9 mouse cellular contexts compared by ENCODE assay signal in genomic region chr1:88296171-88296920, GRCm38 (mm10). TPM values are rescaled to one million over a fixed set of nuclear protein-coding genes. Genes with fewer than 3 reads are reported as not detected.
A peak's percentile ranks its signal among the peaks of the same experiment; 100 is the strongest.
DNase-seq lines count a peak whose midpoint lies in the region; ATAC-seq and TF ChIP-seq lines count a peak whose summit lies in the region.
"Had no signal": no experiment of that assay in that cellular context is flagged by ENCODE, and none has a peak within 500 bp of the region (broad histone marks: within the 10 kb centered on the region; RNA-seq: fewer than 3 reads in every experiment).

No protein-coding gene starts in this region.

- no peaks in the 10 kb centered on the region for H3K36me3 ChIP-seq in kidney, postnatal 0 days (ENCODE audit: insufficient read depth, low read length)
- no peaks in the 10 kb centered on the region for H3K36me3 ChIP-seq in embryonic facial prominence, embryonic 14.5 days (ENCODE audit: control insufficient read depth, insufficient read depth, low read length)
- H3K36me3 ChIP-seq in intestine, embryonic 16.5 days (ENCODE audit: control insufficient read depth, insufficient read depth, low read length), result no peaks in the 10 kb centered on the region

- peak; percentile 4 for DNase-seq in kidney, postnatal 0 days (ENCODE audit: low spot score)
- no peak for DNase-seq in kidney, adult 8-10 months
- DNase-seq in embryonic facial prominence, embryonic 14.5 days (ENCODE audit: low spot score), result peak; percentile 4
- DNase-seq in adrenal gland, postnatal 10 days, result no peak
- DNase-seq in ovary, adult 18-20 months (ENCODE audit: low spot score), result no peak
- DNase-seq: heart, postnatal 10 days; spleen, adult 18-20 months had no signal

- no peak overlapping the region for H3K27ac ChIP-seq in kidney, postnatal 0 days
- H3K27ac ChIP-seq in embryonic facial prominence, embryonic 14.5 days (replicated peaks; ENCODE audit: low read depth, low read length), result no peak overlapping the region
- no peak overlapping the region for H3K27ac ChIP-seq in intestine, embryonic 16.5 days (ENCODE audit: low read length)

- 72% methylated on average over 4 of the region's 4 CpGs for WGBS in kidney, postnatal 0 days
- WGBS in embryonic facial prominence, embryonic 14.5 days, result 72% methylated on average over 4 of the region's 4 CpGs
- WGBS in intestine, embryonic 16.5 days, result 75% methylated on average over 4 of the region's 4 CpGs

- ATAC-seq in kidney, postnatal 0 days (replicated peaks; ENCODE audit: low FRiP score, low read depth), result peak; percentile 15; the same call in 1 of the 2 replicates
- no peak for ATAC-seq in embryonic facial prominence, embryonic 14.5 days (ENCODE audit: low read depth)
- ATAC-seq in intestine, embryonic 16.5 days, result peak; percentile 19; the same call in 1 of the 2 replicates
- 0 out of 2 replicates have a peak, but pooled peaks have one; percentile 7 for ATAC-seq in monocyte, adult 5-6 weeks (replicated peaks; ENCODE audit: insufficient number of reproducible peaks, low FRiP score, low TSS enrichment, poor library complexity, severe bottlenecking)

- peaks cover 37% of the 10 kb centered on the region for H3K9me3 ChIP-seq in kidney, postnatal 0 days (replicated peaks; ENCODE audit: low read length)
- H3K9me3 ChIP-seq in embryonic facial prominence, embryonic 14.5 days (ENCODE audit: control insufficient read depth, low read length), result peaks cover 61% of the 10 kb centered on the region
- H3K9me3 ChIP-seq in intestine, embryonic 16.5 days (ENCODE audit: control insufficient read depth, low read length), result peaks cover 30% of the 10 kb centered on the region

- H3K4me3 ChIP-seq in kidney, postnatal 0 days (replicated peaks; ENCODE audit: low read depth, low read length), result no peak overlapping the region
- H3K4me3 ChIP-seq in embryonic facial prominence, embryonic 14.5 days (ENCODE audit: low read depth, low read length), result no peak overlapping the region
- no peak overlapping the region for H3K4me3 ChIP-seq in intestine, embryonic 16.5 days (ENCODE audit: low read length)

- TF ChIP-seq CTCF in kidney, postnatal 0 days (IDR thresholded peaks at IDR 0.05; ENCODE audit: low read depth), result no peak

- no peak overlapping the region for H3K9ac ChIP-seq in kidney, postnatal 0 days (ENCODE audit: low read depth, low read length)
- H3K9ac ChIP-seq in embryonic facial prominence, embryonic 14.5 days (ENCODE audit: low read depth, low read length), result no peak overlapping the region
- H3K9ac ChIP-seq in intestine, embryonic 16.5 days (ENCODE audit: low read depth, low read length), result no peak overlapping the region

- H3K4me1 ChIP-seq in kidney, postnatal 0 days (replicated peaks; ENCODE audit: insufficient read depth, low read length), result no peaks in the 10 kb centered on the region
- no peaks in the 10 kb centered on the region for H3K4me1 ChIP-seq in embryonic facial prominence, embryonic 14.5 days (ENCODE audit: control insufficient read depth, insufficient read depth, low read length)
- H3K4me1 ChIP-seq in intestine, embryonic 16.5 days (ENCODE audit: control insufficient read depth, insufficient read depth, low read length), result no peaks in the 10 kb centered on the region

- H3K4me2 ChIP-seq in kidney, postnatal 0 days (ENCODE audit: low read length), result no peak overlapping the region
- H3K4me2 ChIP-seq in embryonic facial prominence, embryonic 14.5 days (ENCODE audit: low read depth, low read length), result no peak overlapping the region
- no peak overlapping the region for H3K4me2 ChIP-seq in intestine, embryonic 16.5 days (ENCODE audit: low read depth, low read length)

- no peaks in the 10 kb centered on the region for H3K27me3 ChIP-seq in kidney, postnatal 0 days (ENCODE audit: insufficient read depth, low read length)
- H3K27me3 ChIP-seq in embryonic facial prominence, embryonic 14.5 days (replicated peaks; ENCODE audit: control insufficient read depth, insufficient read depth, low read length), result no peaks in the 10 kb centered on the region
- H3K27me3 ChIP-seq in intestine, embryonic 16.5 days (replicated peaks; ENCODE audit: control insufficient read depth, insufficient read depth, low read length), result no peaks in the 10 kb centered on the region

RNA-seq across cellular contexts. Expression of gene Trpm8, which starts 18.9 kb away (rescaled TPM):
- not detected in 2 replicates for polyA plus RNA-seq in kidney, postnatal 0 days (2015; fragmentation: Nextera tagmentation; extraction: Ambion mirVana)
- 0.07 TPM in 1 of 2 replicates, not detected in the other for polyA plus RNA-seq in embryonic facial prominence, embryonic 14.5 days (2014; fragmentation: Nextera tagmentation; extraction: Ambion mirVana)
- not detected in 2 replicates for polyA plus RNA-seq in intestine, embryonic 16.5 days (2015; fragmentation: Nextera tagmentation; extraction: Ambion mirVana)
- not detected in 3 replicates for total RNA-seq in monocyte, adult 5-6 weeks (2017)
- not detected for total RNA-seq in adrenal gland, postnatal 10 days (2021)
- total RNA-seq: heart, postnatal 10 days had no signal

RNA-seq across cellular contexts. Expression of gene Hjurp, which starts 18.9 kb away (rescaled TPM):
- 56.3 and 62.7 TPM in 2 replicates for polyA plus RNA-seq in kidney, postnatal 0 days (2015; fragmentation: Nextera tagmentation; extraction: Ambion mirVana)
- 110 and 137 TPM in 2 replicates for polyA plus RNA-seq in embryonic facial prominence, embryonic 14.5 days (2014; fragmentation: Nextera tagmentation; extraction: Ambion mirVana)
- polyA plus RNA-seq in intestine, embryonic 16.5 days (2015; fragmentation: Nextera tagmentation; extraction: Ambion mirVana), result 135 and 141 TPM in 2 replicates
- 79.2 to 121 TPM (median 80.4 TPM) in 3 replicates for total RNA-seq in monocyte, adult 5-6 weeks (2017)
- total RNA-seq in adrenal gland, postnatal 10 days (2021), result 10 to 100 TPM; 63.8 to 91.9 TPM

Comparison
In these comparisons a context has a peak if more than half of its experiments do, and no peak if none do; other contexts are left out.
1. DNase-seq: peak in kidney, postnatal 0 days (single experiment) and embryonic facial prominence, embryonic 14.5 days (single experiment); none in kidney, adult 8-10 months (0 of 2), adrenal gland, postnatal 10 days (single experiment) and ovary, adult 18-20 months (single experiment).